Comparison of ENCODE assay signal across 8 mouse cellular contexts in genomic region chr7:131370648-131371469, GRCm38 (mm10). TPM values are rescaled to one million over a fixed set of nuclear protein-coding genes. Genes with fewer than 3 reads are reported as not detected.
DNase-seq lines count a peak whose midpoint lies in the region; ATAC-seq lines count a peak whose summit lies in the region.

TSS of gene Pstk (plus strand) at chr7:131371141.

- DNase-seq in WW6 (ENCODE audit: low read depth, low spot score): peak; percentile 81
- peak; percentile 67 to 87 for DNase-seq in cerebellum, postnatal 4 days (ENCODE audit: low spot score in 2 of 2)
- peak; percentile 87 for DNase-seq in gastrocnemius, adult 18-20 months (ENCODE audit: low spot score)
- peak; percentile 87 to 93 for DNase-seq in left cerebral cortex, adult 18-20 months (ENCODE audit: low spot score in 2 of 2)
- peak; percentile 92 for DNase-seq in right cerebral cortex, adult 18-20 months
- DNase-seq in urinary bladder, postnatal 10 days (ENCODE audit: low spot score): peak; percentile 44

- WGBS in hindbrain, embryonic 16.5 days: 5% methylated on average over 47 of the region's 47 CpGs
- 2% methylated on average over 47 of the region's 47 CpGs for WGBS in macrophage (ENCODE audit: missing documents)

- H3K9ac ChIP-seq in hindbrain, embryonic 16.5 days (ENCODE audit: low read depth, low read length): peak within 1 kb of the TSS; percentile 94

- H3K4me3 ChIP-seq in hindbrain, embryonic 16.5 days (ENCODE audit: low read length): peak within 1 kb of the TSS; percentile 81
- H3K4me3 ChIP-seq in macrophage (ENCODE audit: inconsistent target): peak within 1 kb of the TSS; percentile 46

- no peaks in the 10 kb centered on the region; the same call in 1 of the 2 replicates for H3K4me1 ChIP-seq in hindbrain, embryonic 16.5 days (ENCODE audit: control insufficient read depth, insufficient read depth, low read depth, low read length)

- H3K9me3 ChIP-seq in hindbrain, embryonic 16.5 days (ENCODE audit: control insufficient read depth, low read length): no peaks in the 10 kb centered on the region

- no peaks in the 10 kb centered on the region for H3K36me3 ChIP-seq in hindbrain, embryonic 16.5 days (ENCODE audit: control insufficient read depth, insufficient read depth, low read length)
- H3K36me3 ChIP-seq in macrophage (ENCODE audit: inconsistent target): no peaks in the 10 kb centered on the region

- peak within 1 kb of the TSS; percentile 68 for H3K4me2 ChIP-seq in hindbrain, embryonic 16.5 days (ENCODE audit: low read length)

- no peaks in the 10 kb centered on the region for H3K79me2 ChIP-seq in macrophage (ENCODE audit: inconsistent target)

- ATAC-seq in hindbrain, embryonic 16.5 days: peak; percentile 97

- peak within 1 kb of the TSS; percentile 90 for H3K27ac ChIP-seq in hindbrain, embryonic 16.5 days (ENCODE audit: low read depth, low read length)
- H3K27ac ChIP-seq in macrophage: peak within 1 kb of the TSS; percentile 29

- no peaks in the 10 kb centered on the region for H3K27me3 ChIP-seq in hindbrain, embryonic 16.5 days (replicated peaks; ENCODE audit: control insufficient read depth, insufficient read depth, low read length)

RNA-seq across cellular contexts. Expression of gene Pstk, which starts in this region (rescaled TPM):
- 10 to 100 TPM; 37.8 to 43.5 TPM for total RNA-seq in gastrocnemius, adult 18-20 months (2021)
- polyA plus RNA-seq in hindbrain, embryonic 16.5 days (2015; fragmentation: Nextera tagmentation; extraction: Ambion mirVana): 51.8 and 57.9 TPM in 2 replicates
- 10 to 100 TPM; 45.6 to 57.6 TPM for total RNA-seq in left cerebral cortex, adult 18-20 months (2021)
- 10 to 100 TPM in 17 of 26 experiments, 1 to 10 TPM in 9; 1.3 to 43.5 (median 17.4) TPM for total RNA-seq in macrophage (2018; cell fraction: chromatin; rRNA removed)
- 10 to 100 TPM in 19 of 26 experiments, 1 to 10 TPM in 7; 5.6 to 17.1 (median 12.8) TPM for total RNA-seq in macrophage (2018; cell fraction: cytosol; rRNA removed)
- total RNA-seq in macrophage (2018; cell fraction: nucleus; rRNA removed): 10 to 100 TPM in 14 of 26 experiments, 1 to 10 TPM in 12; 1.9 to 46.1 (median 12.5) TPM
- polyA plus RNA-seq in macrophage (2018): 10.7 to 21.0 TPM (median 14.8 TPM) in 3 replicates

Comparison
In these comparisons a context has a peak if more than half of its experiments do, and no peak if none do; other contexts are left out.
1. Peak in every context shown above with its lines: DNase-seq, ATAC-seq, H3K4me3 ChIP-seq and H3K27ac ChIP-seq.